Mouse (Mus musculus) midbrain, embryonic 11.5 days (tissue): ENCODE measurements at regions not wholly inside any gene's neighbourhood (a gene's known extent, or its start where the extent isn't known, plus 50 kb on each side); places are given as distances from the start of the nearest gene placed in this dataset.

ENCODE experiments used
- ATAC-seq: fragments of 200-750 bp; cut with Nextera tagmentation; 2 replicates; pipeline ENCODE4 v1.8.0; 2017; ENCODE audit warnings: moderate TSS enrichment, moderate library complexity; ENCODE audit not compliant: low FRiP score
- DNase-seq: peaks from one replicate; pipeline ENCODE4 v3.0.0; 2015; ENCODE audit warnings: low spot score; ENCODE audit errors: missing footprints
- H3K27ac ChIP-seq: fragments of 300-500 bp; sonication (generic); 2 replicates; pipeline ENCODE4 v1.5.1; 2014; ENCODE audit warnings: low read depth, low read length
- H3K27me3 ChIP-seq: fragments of 300-500 bp; sonication (generic); 2 replicates; pipeline ENCODE4 v1.6.1; 2014; ENCODE audit warnings: mild to moderate bottlenecking, low read length, moderate library complexity, mixed read lengths; ENCODE audit not compliant: control insufficient read depth, insufficient read depth
- H3K36me3 ChIP-seq: fragments of 300-500 bp; sonication (generic); 2 replicates; pipeline ENCODE4 v1.6.1; 2014; ENCODE audit warnings: mild to moderate bottlenecking, low read length, moderate library complexity, mixed read lengths; ENCODE audit not compliant: control insufficient read depth, insufficient read depth
- H3K4me1 ChIP-seq: fragments of 300-500 bp; sonication (generic); 2 replicates; pipeline ENCODE4 v1.6.1; 2014; ENCODE audit warnings: low read length; ENCODE audit not compliant: control insufficient read depth, insufficient read depth
- H3K4me2 ChIP-seq: fragments of 300-500 bp; sonication (generic); 2 replicates; pipeline ENCODE4 v1.6.1; 2014; ENCODE audit warnings: mild to moderate bottlenecking, moderate library complexity
- H3K4me3 ChIP-seq: fragments of 300-500 bp; sonication (generic); 2 replicates; pipeline ENCODE4 v1.5.1; 2014; ENCODE audit warnings: low read depth, low read length
- H3K9ac ChIP-seq: fragments of 300-500 bp; sonication (generic); 2 replicates; pipeline ENCODE4 v1.6.1; 2014; ENCODE audit warnings: low read length
- H3K9me3 ChIP-seq: fragments of 300-500 bp; sonication (generic); 2 replicates; pipeline ENCODE4 v1.6.1; 2016; ENCODE audit warnings: low read length; ENCODE audit not compliant: control insufficient read depth
- WGBS: fragments of 180-500 bp; shearing (Covaris S2); extraction: QIAGEN DNeasy Blood & Tissue Kit; methylation state at CpG from one replicate; pipeline ENCODE4 v1.1.7; 2014; 5-methylcytosine and 5-hydroxymethylcytosine counted together

GRCm38 (mm10) chr11:113026994-113027393 lies 245.0 kb downstream of the Sox9 start:
- no peak overlapping the region for H3K27ac ChIP-seq
- DNase-seq, result no peak
- 71% methylated on average over 6 of the region's 6 CpGs for WGBS
- H3K27me3 ChIP-seq, result no peaks in the 10 kb centered on the region
- H3K4me3 ChIP-seq, result no peak overlapping the region
- no peaks in the 10 kb centered on the region for H3K36me3 ChIP-seq
- no peaks in the 10 kb centered on the region for H3K4me1 ChIP-seq
- H3K4me2 ChIP-seq, result no peak overlapping the region
- no peak for ATAC-seq
- H3K9ac ChIP-seq, result no peak overlapping the region
- H3K9me3 ChIP-seq, result no peaks in the 10 kb centered on the region; the same call in 1 of the 2 replicates

GRCm38 (mm10) chr11:113028235-113028919 lies 246.4 kb downstream of the Sox9 start:
- no peaks in the 10 kb centered on the region for H3K27me3 ChIP-seq
- H3K4me3 ChIP-seq, result no peak overlapping the region
- H3K4me2 ChIP-seq, result no peak overlapping the region
- no peak for DNase-seq
- H3K9me3 ChIP-seq, result no peaks in the 10 kb centered on the region
- H3K36me3 ChIP-seq, result no peaks in the 10 kb centered on the region
- 92% methylated on average over 8 of the region's 8 CpGs for WGBS
- no peak for ATAC-seq
- no peak overlapping the region for H3K27ac ChIP-seq
- no peak overlapping the region for H3K9ac ChIP-seq
- H3K4me1 ChIP-seq, result no peaks in the 10 kb centered on the region

DNA sequence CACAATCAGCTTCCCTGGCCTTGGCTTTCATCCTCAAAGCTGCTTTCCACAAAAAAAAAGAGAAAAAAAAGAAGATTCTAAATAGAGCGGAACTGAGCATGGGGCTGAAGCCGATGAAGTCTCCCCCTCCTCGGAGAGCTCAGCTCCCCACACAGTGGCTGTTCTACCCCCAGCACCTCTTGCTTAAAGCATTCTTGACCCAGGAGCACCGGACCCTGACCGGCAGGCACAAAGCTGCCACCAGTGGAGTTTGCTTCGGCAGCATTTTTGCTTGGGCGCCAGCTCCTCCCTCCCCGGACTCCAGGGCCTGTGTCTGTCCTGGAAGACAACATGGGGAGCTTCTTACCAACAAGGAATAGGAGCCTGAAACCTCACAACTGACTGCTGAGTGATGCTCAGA lies 249.4 kb downstream of the Sox9 start:
- ATAC-seq (0 out of 2 replicates have a peak, but pooled peaks have one; percentile 16), DNase-seq (no peak)
- Histone ChIP-seq H3K4me1 (no peaks in the 10 kb centered on the region), H3K9me3 (no peaks in the 10 kb centered on the region), H3K36me3 (no peaks in the 10 kb centered on the region), H3K9ac (no peak overlapping the region), H3K4me2 (no peak overlapping the region), H3K27ac (no peak overlapping the region), H3K4me3 (no peak overlapping the region), H3K27me3 (no peaks in the 10 kb centered on the region)
- 32% methylated on average over 8 of the region's 8 CpGs for WGBS

- Histone ChIP-seq H3K9ac (no peak overlapping the region), H3K4me3 (no peak overlapping the region), H3K9me3 (no peaks in the 10 kb centered on the region), H3K4me2 (no peak overlapping the region), H3K4me1 (no peaks in the 10 kb centered on the region), H3K27me3 (no peaks in the 10 kb centered on the region), H3K36me3 (no peaks in the 10 kb centered on the region), H3K27ac (no peak overlapping the region)
- ATAC-seq, result no peak
- WGBS, result 80% methylated on average over 8 of the region's 8 CpGs
- DNase-seq, result no peak
Measured at GRCm38 (mm10) chr11:113032487-113033228, 250.6 kb downstream of the Sox9 start.

DNA sequence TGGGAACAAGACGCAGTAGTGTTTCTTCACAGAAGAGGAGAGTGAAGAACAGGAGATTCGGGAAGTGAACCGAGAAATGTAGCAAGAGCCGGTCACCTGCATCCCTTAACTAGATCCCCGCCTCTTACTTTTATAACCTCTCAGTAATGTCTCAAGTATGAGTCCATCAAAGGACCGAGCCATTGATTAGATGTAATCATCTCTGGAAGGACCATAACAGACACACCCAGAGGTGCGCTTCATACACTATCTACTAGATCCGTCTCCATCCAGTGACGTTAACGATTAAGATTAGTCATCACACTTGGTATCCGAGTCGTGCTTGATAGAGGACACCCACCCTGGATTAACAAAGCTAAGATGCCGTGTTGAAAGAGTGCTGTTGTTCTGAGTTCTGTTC lies 252.9 kb downstream of the Sox9 start:
- Histone ChIP-seq H3K36me3 (no peaks in the 10 kb centered on the region), H3K27ac (no peak overlapping the region), H3K4me1 (no peaks in the 10 kb centered on the region), H3K4me3 (no peak overlapping the region), H3K9ac (no peak overlapping the region), H3K9me3 (no peaks in the 10 kb centered on the region), H3K4me2 (no peak overlapping the region), H3K27me3 (no peaks in the 10 kb centered on the region)
- 93% methylated on average over 13 of the region's 13 CpGs for WGBS
- DNase-seq (no peak), ATAC-seq (no peak)

GRCm38 (mm10) chr11:113037736-113038135 lies 255.7 kb downstream of the Sox9 start:
- ATAC-seq (no peak), DNase-seq (no peak)
- Histone ChIP-seq H3K4me3 (no peak overlapping the region), H3K9ac (no peak overlapping the region), H3K9me3 (no peaks in the 10 kb centered on the region), H3K4me2 (no peak overlapping the region), H3K27me3 (no peaks in the 10 kb centered on the region), H3K4me1 (no peaks in the 10 kb centered on the region), H3K36me3 (no peaks in the 10 kb centered on the region), H3K27ac (no peak overlapping the region)
- WGBS, result 76% methylated on average over 4 of the region's 4 CpGs

DNA sequence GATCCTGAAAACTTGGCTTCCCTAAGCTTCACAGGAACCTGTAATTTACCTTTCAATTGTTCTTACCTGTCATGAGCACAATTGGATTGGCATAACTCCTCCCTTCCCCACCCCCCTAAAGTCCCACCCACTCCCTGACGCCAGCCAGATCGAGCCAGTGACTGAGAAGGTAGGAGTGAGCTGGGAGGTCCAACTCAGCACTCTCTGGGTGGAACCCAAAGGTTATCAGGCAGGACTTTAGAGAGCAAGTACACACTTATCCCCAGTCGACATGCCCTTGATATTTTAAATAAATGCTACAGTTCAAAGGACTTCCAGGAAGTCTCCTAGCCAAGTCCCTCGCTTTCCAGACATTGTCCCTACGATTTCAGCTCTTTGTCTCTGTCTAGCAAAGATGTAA lies 260.7 kb downstream of the Sox9 start:
- no peaks in the 10 kb centered on the region for H3K27me3 ChIP-seq
- H3K4me3 ChIP-seq, result no peak overlapping the region
- WGBS, result 55% methylated on average over 5 of the region's 5 CpGs
- no peak overlapping the region for H3K4me2 ChIP-seq
- no peaks in the 10 kb centered on the region for H3K36me3 ChIP-seq
- H3K9me3 ChIP-seq, result no peaks in the 10 kb centered on the region
- H3K4me1 ChIP-seq, result peaks cover 15% of the 10 kb centered on the region
- DNase-seq (no peak), ATAC-seq (no peak)
- H3K27ac ChIP-seq, result no peak overlapping the region
- H3K9ac ChIP-seq, result no peak overlapping the region

- DNase-seq, result peak; percentile 94
- H3K4me1 ChIP-seq, result peaks cover 15% of the 10 kb centered on the region
- 26% methylated on average over 20 of the region's 20 CpGs for WGBS
- H3K27me3 ChIP-seq, result 0 out of 2 replicates have a peak, but pooled peaks cover 2% of the 10 kb centered on the region
- peak overlapping the region; percentile 6; the same call in 1 of the 2 replicates for H3K4me2 ChIP-seq
- H3K9me3 ChIP-seq, result no peaks in the 10 kb centered on the region
- H3K4me3 ChIP-seq, result no peak overlapping the region
- no peaks in the 10 kb centered on the region for H3K36me3 ChIP-seq
- no peak overlapping the region for H3K9ac ChIP-seq
- H3K27ac ChIP-seq, result peak overlapping the region; percentile 37
- ATAC-seq, result peak; percentile 85
Measured at GRCm38 (mm10) chr11:113046200-113047051, 264.4 kb downstream of the Sox9 start.

DNA sequence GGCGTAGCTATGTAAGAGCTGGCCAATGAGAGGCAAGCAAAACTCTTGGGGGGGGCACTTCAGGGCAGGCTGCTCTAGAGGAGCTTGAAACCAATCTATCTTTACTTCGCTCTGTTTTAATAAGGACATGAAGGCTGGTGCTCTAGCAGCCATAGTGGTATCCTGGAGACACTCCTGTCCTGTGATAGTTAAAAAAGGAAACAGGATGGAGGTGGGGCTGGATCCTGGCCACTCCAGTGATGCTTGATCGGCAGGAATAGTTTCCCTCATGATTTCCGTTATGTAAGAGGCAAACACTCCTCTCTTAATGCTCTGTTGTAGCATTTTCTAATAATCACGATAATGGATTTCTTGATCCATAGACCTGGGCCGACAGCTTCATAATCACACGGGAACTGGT lies 266.1 kb downstream of the Sox9 start:
- Histone ChIP-seq H3K36me3 (no peaks in the 10 kb centered on the region), H3K9ac (no peak overlapping the region), H3K4me1 (peaks cover 15% of the 10 kb centered on the region), H3K4me2 (no peak overlapping the region), H3K4me3 (no peak overlapping the region), H3K27me3 (0 out of 2 replicates have a peak, but pooled peaks cover 2% of the 10 kb centered on the region), H3K9me3 (no peaks in the 10 kb centered on the region), H3K27ac (no peak overlapping the region)
- DNase-seq (no peak), ATAC-seq (no peak)
- WGBS, result 88% methylated on average over 7 of the region's 7 CpGs
